Mouse (Mus musculus): ENCODE results near the gene Dynlt1a. TPM values are rescaled to one million over a fixed set of nuclear protein-coding genes. Genes with fewer than 3 reads are reported as not detected.
A peak's percentile ranks its signal among the peaks of the same experiment; 100 is the strongest.
"Not testable (repeated sequence)": the region's sequence is repeated elsewhere in the genome, so short reads cannot be mapped to it uniquely, and the experiment has no call there.

The Dynlt1a gene
- 5.5 and 5.6 TPM in 2 replicates for polyA plus RNA-seq (2015; fragmentation: Nextera tagmentation; extraction: Ambion mirVana)

- not testable (repeated sequence) for H3K4me1 ChIP-seq (replicated peaks); H3K36me3 ChIP-seq (replicated peaks); H3K9me3 ChIP-seq (replicated peaks); H3K27me3 ChIP-seq; H3K27ac ChIP-seq (replicated peaks)
- H3K9ac ChIP-seq: peak within 1 kb of the TSS; percentile 45
- peak within 1 kb of the TSS; percentile 78 for H3K4me2 ChIP-seq
- peak within 1 kb of the TSS; percentile 60 for H3K4me3 ChIP-seq (replicated peaks)
- 5% methylated on average over 23 of the region's 23 CpGs for WGBS (ENCODE audit: insufficient replicate concordance)
- peak; percentile 87 for ATAC-seq (ENCODE audit: insufficient read depth)
These were observed at the start of gene Dynlt1a for GRCm38 (mm10) chr17:6317339-6317985. TSS of gene Dynlt1a (minus strand) at chr17:6317500.

- H3K4me1 ChIP-seq (replicated peaks); H3K27ac ChIP-seq (replicated peaks); ATAC-seq (ENCODE audit: insufficient read depth); H3K27me3 ChIP-seq; H3K9ac ChIP-seq; H3K36me3 ChIP-seq (replicated peaks); H3K4me2 ChIP-seq; H3K4me3 ChIP-seq (replicated peaks); H3K9me3 ChIP-seq (replicated peaks): not testable (repeated sequence)
- WGBS (ENCODE audit: insufficient replicate concordance): 67% methylated on average over 10 of the region's 10 CpGs
These were observed 38.0 kb upstream of the Dynlt1a start for GRCm38 (mm10) chr17:6355256-6355655.

GRCm38 (mm10) chr17:6342606-6343294, 25.4 kb upstream of the Dynlt1a start:
- no CpG with 5 or more reads among the region's 12 CpGs for WGBS (ENCODE audit: insufficient replicate concordance)
- not testable (repeated sequence) for H3K36me3 ChIP-seq (replicated peaks); H3K9me3 ChIP-seq (replicated peaks); ATAC-seq (ENCODE audit: insufficient read depth); H3K4me1 ChIP-seq (replicated peaks); H3K4me2 ChIP-seq; H3K27me3 ChIP-seq; H3K27ac ChIP-seq (replicated peaks); H3K9ac ChIP-seq; H3K4me3 ChIP-seq (replicated peaks)

GRCm38 (mm10) chr17:6328997-6329396, 11.7 kb upstream of the Dynlt1a start:
- not testable (repeated sequence) for H3K9ac ChIP-seq; H3K27me3 ChIP-seq; ATAC-seq (ENCODE audit: insufficient read depth); H3K4me3 ChIP-seq (replicated peaks); H3K4me1 ChIP-seq (replicated peaks); H3K4me2 ChIP-seq; H3K9me3 ChIP-seq (replicated peaks); H3K36me3 ChIP-seq (replicated peaks); H3K27ac ChIP-seq (replicated peaks)
- WGBS (ENCODE audit: insufficient replicate concordance): 58% methylated on average over 3 of the region's 4 CpGs

GRCm38 (mm10) chr17:6327554-6327953, 10.3 kb upstream of the Dynlt1a start:
- H3K36me3 ChIP-seq (replicated peaks); H3K27ac ChIP-seq (replicated peaks); H3K9me3 ChIP-seq (replicated peaks); H3K4me1 ChIP-seq (replicated peaks); H3K9ac ChIP-seq; ATAC-seq (ENCODE audit: insufficient read depth); H3K27me3 ChIP-seq; H3K4me2 ChIP-seq; H3K4me3 ChIP-seq (replicated peaks): not testable (repeated sequence)
- WGBS (ENCODE audit: insufficient replicate concordance): 72% methylated on average over 7 of the region's 7 CpGs

GRCm38 (mm10) chr17:6325543-6325942, 8.2 kb upstream of the Dynlt1a start:
- H3K4me2 ChIP-seq; H3K4me1 ChIP-seq (replicated peaks); H3K36me3 ChIP-seq (replicated peaks); ATAC-seq (ENCODE audit: insufficient read depth); H3K4me3 ChIP-seq (replicated peaks); H3K27me3 ChIP-seq; H3K27ac ChIP-seq (replicated peaks); H3K9me3 ChIP-seq (replicated peaks); H3K9ac ChIP-seq: not testable (repeated sequence)
- WGBS (ENCODE audit: insufficient replicate concordance): 56% methylated on average over 6 of the region's 6 CpGs

- H3K36me3 ChIP-seq (replicated peaks); ATAC-seq (ENCODE audit: insufficient read depth); H3K27me3 ChIP-seq; H3K4me3 ChIP-seq (replicated peaks); H3K9ac ChIP-seq; H3K27ac ChIP-seq (replicated peaks); H3K4me2 ChIP-seq; H3K4me1 ChIP-seq (replicated peaks); H3K9me3 ChIP-seq (replicated peaks): not testable (repeated sequence)
- 54% methylated on average over 10 of the region's 10 CpGs for WGBS (ENCODE audit: insufficient replicate concordance)
These were observed 7.7 kb upstream of the Dynlt1a start for GRCm38 (mm10) chr17:6325021-6325420.

GRCm38 (mm10) chr17:6321778-6322101, 4.4 kb upstream of the Dynlt1a start:
- not testable (repeated sequence) for H3K4me3 ChIP-seq (replicated peaks); H3K27ac ChIP-seq (replicated peaks); H3K27me3 ChIP-seq; H3K9ac ChIP-seq; H3K4me1 ChIP-seq (replicated peaks); ATAC-seq (ENCODE audit: insufficient read depth); H3K4me2 ChIP-seq; H3K36me3 ChIP-seq (replicated peaks); H3K9me3 ChIP-seq (replicated peaks)
- no CpG with 5 or more reads among the region's 10 CpGs for WGBS (ENCODE audit: insufficient replicate concordance)

- WGBS (ENCODE audit: insufficient replicate concordance): 2% methylated on average over 22 of the region's 60 CpGs
- not testable (repeated sequence) for H3K4me2 ChIP-seq; H3K27ac ChIP-seq (replicated peaks)
These were observed 3.9 kb upstream of the Dynlt1a start for GRCm38 (mm10) chr17:6321081-6321777.

GRCm38 (mm10) chr17:6316379-6317126, 747 bp downstream of the Dynlt1a start:
- Histone ChIP-seq H3K4me2 (peak overlapping the region; percentile 78), H3K4me3 (replicated peaks) (peak overlapping the region; percentile 60), H3K9ac (peak overlapping the region; percentile 45)
- not testable (repeated sequence) for H3K4me1 ChIP-seq (replicated peaks); H3K9me3 ChIP-seq (replicated peaks); H3K27ac ChIP-seq (replicated peaks); H3K36me3 ChIP-seq (replicated peaks); H3K27me3 ChIP-seq
- 2% methylated on average over 38 of the region's 38 CpGs for WGBS (ENCODE audit: insufficient replicate concordance)
- ATAC-seq (ENCODE audit: insufficient read depth): peak; percentile 65

More at GRCm38 (mm10) chr17:6321081-6321777, 3.9 kb upstream of the Dynlt1a start:
- H3K27me3 ChIP-seq; H3K9ac ChIP-seq; ATAC-seq (ENCODE audit: insufficient read depth); H3K4me1 ChIP-seq (replicated peaks); H3K4me3 ChIP-seq (replicated peaks); H3K36me3 ChIP-seq (replicated peaks); H3K9me3 ChIP-seq (replicated peaks): not testable (repeated sequence)

- H3K27ac ChIP-seq (replicated peaks); H3K4me1 ChIP-seq (replicated peaks); ATAC-seq (ENCODE audit: insufficient read depth); H3K4me2 ChIP-seq; H3K4me3 ChIP-seq (replicated peaks); H3K27me3 ChIP-seq; H3K9me3 ChIP-seq (replicated peaks); H3K36me3 ChIP-seq (replicated peaks); H3K9ac ChIP-seq: not testable (repeated sequence)
- WGBS (ENCODE audit: insufficient replicate concordance): 56% methylated on average over 4 of the region's 4 CpGs
These were observed 1.6 kb downstream of the Dynlt1a start for GRCm38 (mm10) chr17:6315706-6316105.

Data from liver, embryonic 15.5 days (tissue).